17 mouse cellular contexts compared by ENCODE assay signal in the genomic region with DNA sequence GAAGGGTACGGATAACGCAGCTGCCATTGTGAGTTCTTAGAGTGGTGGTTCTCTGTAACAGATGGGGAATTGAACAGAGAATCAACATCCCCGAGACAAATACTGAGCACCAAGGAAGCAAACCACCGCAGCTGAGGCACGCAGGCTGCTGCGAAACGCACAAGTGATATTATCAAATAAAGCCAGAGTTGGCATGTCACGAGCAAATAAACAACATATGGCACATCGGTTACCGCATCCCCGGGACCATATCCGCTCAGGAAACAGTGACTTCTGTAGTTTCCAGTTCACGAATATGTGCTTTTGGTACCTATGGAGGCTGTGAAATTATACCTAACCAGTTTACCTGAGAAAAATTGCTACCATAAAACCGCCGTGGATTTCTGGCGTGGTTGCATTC. TPM values are rescaled to one million over a fixed set of nuclear protein-coding genes. Genes with fewer than 3 reads are reported as not detected.
A peak's percentile ranks its signal among the peaks of the same experiment; 100 is the strongest.
DNase-seq lines count a peak whose midpoint lies in the region; TF ChIP-seq lines count a peak whose summit lies in the region.
"Had no signal": no experiment of that assay in that cellular context is flagged by ENCODE, and none has a peak within 500 bp of the region (broad histone marks: within the 10 kb centered on the region; RNA-seq: fewer than 3 reads in every experiment).

No protein-coding gene starts in this region.

- no peaks in the 10 kb centered on the region; the same call in 1 of the 2 replicates for H3K27me3 ChIP-seq in E14TG2a.4 (ENCODE audit: insufficient read depth, low read length)
- H3K27me3 ChIP-seq: heart, embryonic 15.5 days; hindbrain, embryonic 13.5 days had no signal

- no peak for TF ChIP-seq POLR2A in brain, embryonic 14.5 days (IDR thresholded peaks at IDR 0.05; ENCODE audit: borderline replicate concordance, extremely low read depth, insufficient read depth, insufficient read length, poor library complexity, severe bottlenecking)

- peaks cover 20% of the 10 kb centered on the region for H3K4me1 ChIP-seq in E14TG2a.4 (replicated peaks; ENCODE audit: low read depth, low read length)
- H3K4me1 ChIP-seq: embryonic facial prominence, embryonic 10.5 days; heart, embryonic 15.5 days; hindbrain, embryonic 13.5 days had no signal

- DNase-seq in cerebellum, adult 9-10 months = peak; percentile 59
- no peak for DNase-seq in cerebellum, adult 9-11 months
- DNase-seq in heart, adult 11 months = peak; percentile 72
- no peak for DNase-seq in heart, adult 18-20 months
- DNase-seq in brain, embryonic 14.5 days (ENCODE audit: low read depth) = peak; percentile 44
- DNase-seq: adrenal gland, adult 8-10 months; adrenal gland, postnatal 36 days; cerebellum, postnatal 36 days; gastrocnemius, postnatal 36 days; heart, adult 2 months; heart, postnatal 14 days; kidney, adult 11 months had no signal

- no peak for TF ChIP-seq CTCF in E14TG2a.4 (conservative IDR thresholded peaks at IDR 0.05; ENCODE audit: low read length)
- TF ChIP-seq CTCF in brain, embryonic 14.5 days (IDR thresholded peaks at IDR 0.05; ENCODE audit: borderline replicate concordance, extremely low read depth, insufficient read depth, insufficient read length) = no peak

- no peaks in the 10 kb centered on the region for H3K36me3 ChIP-seq in E14TG2a.4 (ENCODE audit: insufficient read depth, low read length)
- H3K36me3 ChIP-seq: embryonic facial prominence, embryonic 10.5 days; G1E; heart, embryonic 15.5 days; hindbrain, embryonic 13.5 days had no signal

- peak overlapping the region; percentile 41 for H3K4me3 ChIP-seq in E14TG2a.4 (replicated peaks; ENCODE audit: low read length)
- H3K4me3 ChIP-seq: embryonic facial prominence, embryonic 10.5 days; heart, adult 2 months; heart, embryonic 15.5 days; hindbrain, embryonic 13.5 days had no signal

- H3K9me3 ChIP-seq in E14TG2a.4 (ENCODE audit: low read length) = no peaks in the 10 kb centered on the region; the same call in 1 of the 2 replicates
- H3K9me3 ChIP-seq: G1E had no signal

RNA-seq across cellular contexts. Expression of a gene that starts 24.0 kb away (rescaled TPM):
- 10 to 100 TPM; 26.4 to 29.1 TPM for total RNA-seq in heart, adult 18-20 months (2021)
- 16.2 and 20.4 TPM in 2 replicates for polyA plus RNA-seq in brain, embryonic 14.5 days (2012; rRNA removed)
- polyA plus RNA-seq: G1E had no signal

Comparison
In these comparisons a context has a peak if more than half of its experiments do, and no peak if none do; other contexts are left out.
1. DNase-seq: peak in cerebellum, adult 9-10 months (single experiment), heart, adult 11 months (single experiment) and brain, embryonic 14.5 days (single experiment); none in cerebellum, adult 9-11 months (single experiment) and heart, adult 18-20 months (0 of 2).